Mouse (Mus musculus) testis, adult 2 months (tissue): ENCODE data around the gene Cd5.

Experiments used
- CTCF ChIP-seq: fragments of 200-500 bp; IDR thresholded peaks from 2 replicates; pipeline ENCODE4 v1.5.1; 2012; ENCODE audit warnings: low read depth, mild to moderate bottlenecking, inconsistent platforms, low read length, moderate library complexity; ENCODE audit not compliant: control insufficient read depth, insufficient read depth, insufficient replicate concordance
- POLR2A ChIP-seq: fragments of 200-500 bp; IDR thresholded peaks from 2 replicates; pipeline ENCODE4 v1.6.1; 2012; ENCODE audit warnings: low read depth, mild to moderate bottlenecking, inconsistent platforms, low read length, moderate library complexity; ENCODE audit not compliant: control insufficient read depth

DNA sequence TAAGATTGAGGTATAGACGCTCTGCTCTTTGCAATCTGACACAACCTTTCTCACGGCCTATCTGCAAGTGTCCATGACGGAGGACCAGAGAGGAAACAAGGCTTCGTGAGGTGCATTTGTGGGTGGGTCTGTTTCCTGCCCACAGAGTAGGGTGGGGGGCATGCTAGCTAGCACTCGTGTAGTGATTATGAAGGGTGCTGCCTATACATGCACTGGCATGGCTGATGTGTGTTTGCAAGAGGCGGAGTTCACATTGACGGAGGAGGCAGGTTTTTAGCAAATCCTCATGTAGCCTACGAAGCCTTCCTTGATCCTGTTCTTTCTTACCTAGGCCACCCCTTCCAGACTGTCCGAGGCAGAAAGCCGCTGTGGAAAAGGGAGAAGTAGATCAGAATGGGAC is 8.9 kb downstream of the Cd5 start:
- TF ChIP-seq CTCF (no peak), POLR2A (no peak)
